In genomic region chr6:114700704-114701103, GRCm38 (mm10) we compare ENCODE assay signal across 10 mouse cellular contexts. TPM values are rescaled to one million over a fixed set of nuclear protein-coding genes. Genes with fewer than 3 reads are reported as not detected.
A peak's percentile ranks its signal among the peaks of the same experiment; 100 is the strongest.
DNase-seq lines count a peak whose midpoint lies in the region; ATAC-seq and TF ChIP-seq lines count a peak whose summit lies in the region.
"Had no signal": no experiment of that assay in that cellular context is flagged by ENCODE, and none has a peak within 500 bp of the region (broad histone marks: within the 10 kb centered on the region; RNA-seq: fewer than 3 reads in every experiment).

No protein-coding gene starts in this region.

- intact Hi-C loops in left cerebral cortex, adult 2 months (cut with DNase I) = no loop called here
- intact Hi-C loops in left cerebral cortex, postnatal 25 days (cut with DNase I) = no loop called here

- no peaks in the 10 kb centered on the region for H3K4me1 ChIP-seq in G1E (ENCODE audit: insufficient read depth, low read depth, low read length)
- 0 out of 2 replicates have a peak, but pooled peaks cover 3% of the 10 kb centered on the region for H3K4me1 ChIP-seq in midbrain, embryonic 13.5 days (replicated peaks)
- H3K4me1 ChIP-seq: embryonic facial prominence, embryonic 15.5 days had no signal

- 83% methylated on average over 3 of the region's 3 CpGs for whole genome bisulfite sequencing in midbrain, embryonic 13.5 days

- H3K27ac ChIP-seq in left cerebral cortex, adult 2 months = no peak overlapping the region
- no peak overlapping the region for H3K27ac ChIP-seq in midbrain, embryonic 13.5 days
- H3K27ac ChIP-seq: embryonic facial prominence, embryonic 15.5 days had no signal

- H3K9ac ChIP-seq in midbrain, embryonic 13.5 days (replicated peaks) = no peak overlapping the region
- H3K9ac ChIP-seq: embryonic facial prominence, embryonic 15.5 days had no signal

- peak; percentile 44 for TF ChIP-seq CTCF in left cerebral cortex, adult 2 months (IDR thresholded peaks at IDR 0.05)
- TF ChIP-seq CTCF in G1E (IDR thresholded peaks at IDR 0.05; ENCODE audit: low read depth, low read length) = peak; percentile 55

- H3K9me3 ChIP-seq in G1E (replicated peaks) = no peaks in the 10 kb centered on the region
- no peaks in the 10 kb centered on the region for H3K9me3 ChIP-seq in midbrain, embryonic 13.5 days
- H3K9me3 ChIP-seq: embryonic facial prominence, embryonic 15.5 days had no signal

- ATAC-seq in G1E (ENCODE audit: extremely low read depth, insufficient number of reproducible peaks, low FRiP score, poor library complexity, severe bottlenecking) = no peak
- peak; percentile 39; the same call in 1 of the 2 replicates for ATAC-seq in megakaryocyte progenitor cell, adult 5-6 weeks (replicated peaks; ENCODE audit: poor library complexity)
- no peak for ATAC-seq in midbrain, embryonic 13.5 days

- H3K36me3 ChIP-seq in G1E (replicated peaks) = peaks cover 88% of the 10 kb centered on the region
- peaks cover 11% of the 10 kb centered on the region; the same call in 1 of the 2 replicates for H3K36me3 ChIP-seq in midbrain, embryonic 13.5 days
- H3K36me3 ChIP-seq: embryonic facial prominence, embryonic 15.5 days had no signal

- no peaks in the 10 kb centered on the region for H3K27me3 ChIP-seq in G1E (ENCODE audit: insufficient read depth, low read length)
- H3K27me3 ChIP-seq in midbrain, embryonic 13.5 days = no peaks in the 10 kb centered on the region
- H3K27me3 ChIP-seq: embryonic facial prominence, embryonic 15.5 days had no signal

- H3K4me3 ChIP-seq in left cerebral cortex, adult 2 months = no peak overlapping the region
- no peak overlapping the region for H3K4me3 ChIP-seq in G1E (ENCODE audit: low read depth, low read length)
- H3K4me3 ChIP-seq in midbrain, embryonic 13.5 days (replicated peaks) = no peak overlapping the region
- H3K4me3 ChIP-seq: embryonic facial prominence, embryonic 15.5 days had no signal

- H3K4me2 ChIP-seq in midbrain, embryonic 13.5 days (replicated peaks) = no peak overlapping the region
- H3K4me2 ChIP-seq: embryonic facial prominence, embryonic 15.5 days had no signal

- peak; percentile 24 for DNase-seq in adrenal gland, postnatal 14 days
- DNase-seq in adrenal gland, postnatal 4 days (ENCODE audit: low spot score in 2 of 2) = no peak
- no peak for DNase-seq in left cerebral cortex, adult 2 months (ENCODE audit: extremely low spot score in 1 of 2, low spot score in 2 of 2)
- no peak for DNase-seq in left cerebral cortex, postnatal 25 days (ENCODE audit: low spot score in 2 of 2)
- no peak for DNase-seq in G1E (ENCODE audit: low spot score)
- DNase-seq in yolk sac, embryonic 10.5 days (ENCODE audit: low spot score) = no peak
- DNase-seq: left cerebral cortex, postnatal 4 days had no signal

RNA-seq across cellular contexts. Expression of gene Atg7, which starts 57.8 kb away (rescaled TPM):
- 27.4 and 31.9 TPM in 2 replicates for total RNA-seq in adrenal gland, postnatal 14 days (2021)
- total RNA-seq in adrenal gland, postnatal 4 days (2021) = 10 to 100 TPM; 25.4 to 28.7 TPM
- 10 to 100 TPM; 28.9 to 29.1 TPM for total RNA-seq in left cerebral cortex, adult 2 months (2021)
- 10 to 100 TPM; 26.0 to 26.4 TPM for total RNA-seq in left cerebral cortex, postnatal 25 days (2021)
- total RNA-seq in G1E (2014; fragmentation: Nextera tagmentation) (19.4 and 31.0 TPM in 2 replicates), G1E (2017) (28.9 and 37.9 TPM in 2 replicates)
- polyA plus RNA-seq in G1E (2012) = 47.4 and 55.0 TPM in 2 replicates
- total RNA-seq in megakaryocyte progenitor cell, adult 5-6 weeks (2015) = 17.5 and 24.5 TPM in 2 replicates
- 18.1 and 23.3 TPM in 2 replicates for total RNA-seq in megakaryocyte progenitor cell, adult 5-6 weeks (2017)
- polyA plus RNA-seq in midbrain, embryonic 13.5 days (2015; fragmentation: Nextera tagmentation; extraction: Ambion mirVana) = 19.1 and 21.0 TPM in 2 replicates
